Mouse (Mus musculus) skeletal muscle tissue, adult 2 months (tissue): ENCODE results near the gene Ly6g5c.
A peak's percentile ranks its signal among the peaks of the same experiment; 100 is the strongest.

Source experiments
- DNase-seq: peaks from one replicate; pipeline ENCODE4 v3.0.0-alpha.2; 2012; ENCODE audit warnings: low read depth, low spot score

Gene Ly6g5c

DNA sequence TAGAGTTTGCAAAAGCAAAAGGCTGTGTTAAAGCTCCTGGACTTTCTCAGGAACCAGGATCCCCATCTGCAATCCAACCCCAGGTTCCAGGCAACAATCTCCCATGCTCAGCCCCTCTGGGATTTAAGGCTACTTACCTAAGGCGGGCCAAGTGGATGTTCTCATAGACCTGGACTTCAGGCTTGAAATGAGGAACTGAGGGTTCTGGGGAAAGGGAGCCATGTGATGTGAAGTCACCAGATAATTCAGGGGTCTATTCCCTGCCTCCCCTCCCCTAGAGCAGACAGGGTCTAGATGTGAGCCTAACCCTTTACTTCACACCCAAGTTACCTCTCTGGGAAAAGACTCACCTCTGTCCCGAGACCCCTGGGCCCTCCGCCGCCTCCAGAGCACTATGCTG is 27.4 kb upstream of the Ly6g5c start:
- no peak for DNase-seq

DNA sequence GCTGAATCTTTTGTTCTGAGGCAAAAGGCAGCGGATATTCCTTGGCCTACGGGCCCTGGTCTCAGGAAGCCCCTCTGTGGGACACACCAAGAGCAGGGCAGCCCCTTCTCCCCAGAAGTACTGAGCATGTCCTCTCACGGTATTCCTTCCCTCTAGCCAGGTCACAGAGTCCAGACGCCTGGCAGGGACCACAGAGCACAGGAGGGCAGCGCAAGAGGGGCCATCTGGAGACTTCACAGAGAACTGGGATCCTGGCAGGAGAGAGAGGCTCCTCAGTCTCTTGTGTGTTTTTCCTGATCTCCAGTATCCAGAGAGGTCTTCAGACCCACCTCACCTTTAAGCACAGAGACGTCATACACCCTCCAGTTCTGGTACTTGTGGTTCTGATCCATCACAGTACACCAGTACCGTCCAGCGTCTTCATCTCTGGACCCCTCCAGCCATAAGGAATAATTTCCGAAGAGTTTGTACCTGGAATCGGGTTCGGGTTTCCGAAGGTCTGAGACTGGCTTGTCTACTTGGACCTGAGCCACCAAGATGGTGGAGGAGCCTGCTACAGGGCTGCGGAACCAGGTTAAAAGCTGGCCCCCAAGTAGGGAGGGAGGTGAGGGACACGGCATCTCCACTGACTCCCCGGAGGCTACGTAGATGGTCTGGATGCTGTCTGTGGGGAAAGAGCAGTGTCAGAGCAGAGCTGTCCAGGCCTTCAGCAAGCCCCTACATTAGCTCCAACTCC is 25.1 kb upstream of the Ly6g5c start:
- no peak for DNase-seq

DNA sequence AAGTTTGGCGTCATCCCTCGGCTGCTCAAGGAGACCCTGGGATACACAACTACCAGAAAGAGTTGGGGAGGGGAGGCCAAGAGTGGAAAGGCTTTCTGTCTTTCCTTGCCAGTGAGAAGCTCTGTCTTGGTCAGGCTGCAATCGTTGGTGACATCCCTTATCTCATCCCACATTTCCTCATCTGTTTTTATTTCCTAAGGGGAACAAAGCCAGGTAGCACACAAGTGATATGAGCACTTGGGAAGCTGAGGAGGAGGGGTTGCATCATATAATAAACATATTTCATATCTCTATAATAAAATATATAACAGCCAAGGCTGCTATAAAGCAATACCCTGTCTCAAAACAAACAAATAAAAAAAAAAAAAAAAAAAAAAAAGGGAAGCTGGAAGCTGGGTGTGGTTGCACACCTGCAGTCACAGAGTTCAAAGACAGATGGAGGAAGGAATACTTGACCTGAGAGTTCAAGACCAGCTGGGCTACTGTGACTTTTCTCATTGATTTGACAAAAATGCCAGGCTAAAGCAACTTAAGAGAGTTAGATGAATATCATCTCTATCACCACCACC is 24.1 kb upstream of the Ly6g5c start:
- DNase-seq = no peak

DNA sequence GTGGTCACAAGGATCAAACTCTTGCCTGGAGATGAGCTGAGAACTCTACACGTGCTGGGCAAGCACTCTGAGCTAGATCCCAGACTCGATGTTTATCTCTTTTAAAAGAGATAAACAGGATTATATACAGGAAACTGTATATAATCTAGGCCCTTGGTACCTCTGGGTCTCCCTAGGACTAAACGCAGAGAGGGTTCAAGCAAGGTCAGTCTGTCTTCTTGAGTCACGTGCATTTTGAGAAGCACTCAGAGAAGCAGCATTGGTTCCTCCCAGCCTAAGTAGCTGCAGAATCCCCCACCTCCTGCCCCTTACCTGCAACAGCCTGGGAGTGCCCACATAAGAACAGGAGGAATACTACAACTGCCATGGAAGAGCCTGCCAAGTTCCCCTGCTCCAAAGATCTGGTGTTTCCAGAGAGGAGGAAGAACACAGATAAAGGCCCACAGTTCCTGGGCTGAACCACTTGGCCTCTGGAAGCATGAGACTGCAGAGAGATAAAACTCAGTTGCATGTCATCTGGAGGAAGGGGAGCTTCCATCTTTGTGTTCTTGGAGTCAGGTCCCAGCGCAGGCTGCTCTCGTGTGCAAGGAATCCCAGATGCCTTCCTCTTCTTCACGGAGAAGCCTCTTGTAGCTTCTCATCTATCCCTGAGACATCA is 22.7 kb upstream of the Ly6g5c start, which contains the start of gene Ly6g6f:
Gene Ly6g6f (minus strand): TSS at position 403 of the 658 bp plus-strand sequence.
- DNase-seq = no peak

DNA sequence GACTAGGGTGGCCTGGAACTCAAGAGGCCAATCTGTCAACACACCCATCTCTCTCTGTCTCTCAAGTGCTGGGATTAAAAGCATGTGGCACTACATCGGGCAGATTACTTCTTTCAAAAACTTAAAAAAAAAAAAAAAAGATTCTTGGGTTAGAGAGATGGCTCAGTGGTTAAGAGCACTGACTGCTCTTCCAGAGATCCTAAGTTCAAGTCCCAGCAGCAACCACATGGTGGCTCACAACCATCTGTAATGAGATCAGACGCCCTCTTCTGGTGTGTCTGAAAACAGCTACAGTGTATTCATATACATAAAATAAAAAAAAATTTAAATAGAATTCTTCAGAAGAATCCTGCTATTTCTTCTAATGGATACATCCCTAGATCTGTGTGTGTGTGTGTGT is 19.9 kb upstream of the Ly6g5c start:
- no peak for DNase-seq

DNA sequence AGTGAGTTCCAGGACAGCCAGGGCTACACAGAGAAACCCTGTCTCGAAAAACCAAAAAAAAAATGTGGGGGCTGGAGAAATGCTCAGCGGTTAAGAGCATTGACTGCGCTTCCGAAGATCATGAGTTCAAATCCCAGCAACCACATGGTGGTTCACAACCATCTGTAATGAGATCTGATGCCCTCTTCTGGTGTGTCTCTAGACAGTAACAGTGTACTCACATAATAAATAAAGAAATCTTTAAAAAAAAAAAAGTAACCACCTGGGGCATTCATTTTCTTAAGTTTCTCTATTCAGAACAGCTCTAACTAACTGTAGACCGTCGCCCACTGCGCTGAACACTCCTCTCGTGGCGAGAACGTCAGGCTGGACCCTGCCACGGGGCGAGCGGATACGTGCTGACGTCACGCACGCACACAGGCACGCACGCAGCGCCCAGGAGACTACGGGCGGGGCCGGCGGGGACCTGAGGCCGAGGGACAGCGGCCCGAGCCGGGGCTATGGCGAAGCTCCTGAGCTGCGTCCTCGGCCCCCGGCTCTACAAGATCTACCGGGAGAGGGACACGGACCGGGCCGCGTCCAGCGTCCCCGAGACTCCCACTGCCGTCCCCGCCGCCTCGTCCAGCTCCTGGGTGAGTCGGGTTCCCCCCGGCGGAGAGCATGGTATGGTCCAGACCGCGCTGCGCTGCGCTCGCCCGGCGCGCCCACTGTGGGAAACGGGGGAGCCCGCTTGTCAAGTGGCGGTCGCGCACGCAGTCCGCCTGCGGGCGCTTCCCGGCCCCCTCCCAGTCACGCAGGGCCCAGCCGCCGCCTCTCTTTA is 19.0 kb upstream of the Ly6g5c start, which contains the start of gene Abhd16a:
Gene Abhd16a (plus strand): TSS at position 439 of the 820 bp plus-strand sequence.
- DNase-seq = peak; percentile 89

DNA sequence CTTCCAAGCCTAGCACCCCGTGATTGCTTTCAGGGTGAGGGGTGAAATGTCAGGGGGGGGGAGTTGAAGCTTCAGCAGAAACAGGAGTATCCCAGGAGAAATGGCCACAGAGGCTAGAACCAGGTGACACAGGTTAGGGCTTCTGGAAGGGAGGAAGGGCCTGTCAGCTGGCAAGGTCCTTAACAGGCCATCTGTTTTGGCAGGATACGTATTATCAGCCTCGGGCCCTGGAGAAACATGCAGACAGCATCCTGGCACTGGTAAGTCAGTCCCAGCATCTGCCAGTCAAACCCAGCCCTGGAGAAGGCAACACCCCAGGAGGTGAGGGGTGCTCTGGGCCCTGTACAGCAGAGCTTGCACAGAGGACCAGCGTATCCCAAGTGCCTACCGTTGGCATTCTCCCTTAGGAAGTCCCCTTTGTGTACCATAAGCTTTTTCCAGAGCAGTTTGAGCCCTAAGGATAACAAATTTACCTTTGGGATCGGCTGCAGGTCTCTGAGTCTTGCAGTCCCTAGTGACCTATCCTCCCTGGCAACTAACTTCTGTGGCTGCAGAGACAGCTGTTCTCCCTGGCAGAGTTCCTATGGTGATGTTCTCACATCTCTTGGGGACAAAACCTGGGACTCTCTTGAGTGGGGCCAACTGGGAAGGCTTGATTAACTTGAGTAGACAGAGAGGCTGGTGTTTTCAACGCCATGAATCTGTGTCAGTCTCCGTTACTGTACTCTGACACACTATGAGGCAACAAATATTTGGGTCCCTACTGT is 17.7 kb upstream of the Ly6g5c start:
- DNase-seq = peak; percentile 65

DNA sequence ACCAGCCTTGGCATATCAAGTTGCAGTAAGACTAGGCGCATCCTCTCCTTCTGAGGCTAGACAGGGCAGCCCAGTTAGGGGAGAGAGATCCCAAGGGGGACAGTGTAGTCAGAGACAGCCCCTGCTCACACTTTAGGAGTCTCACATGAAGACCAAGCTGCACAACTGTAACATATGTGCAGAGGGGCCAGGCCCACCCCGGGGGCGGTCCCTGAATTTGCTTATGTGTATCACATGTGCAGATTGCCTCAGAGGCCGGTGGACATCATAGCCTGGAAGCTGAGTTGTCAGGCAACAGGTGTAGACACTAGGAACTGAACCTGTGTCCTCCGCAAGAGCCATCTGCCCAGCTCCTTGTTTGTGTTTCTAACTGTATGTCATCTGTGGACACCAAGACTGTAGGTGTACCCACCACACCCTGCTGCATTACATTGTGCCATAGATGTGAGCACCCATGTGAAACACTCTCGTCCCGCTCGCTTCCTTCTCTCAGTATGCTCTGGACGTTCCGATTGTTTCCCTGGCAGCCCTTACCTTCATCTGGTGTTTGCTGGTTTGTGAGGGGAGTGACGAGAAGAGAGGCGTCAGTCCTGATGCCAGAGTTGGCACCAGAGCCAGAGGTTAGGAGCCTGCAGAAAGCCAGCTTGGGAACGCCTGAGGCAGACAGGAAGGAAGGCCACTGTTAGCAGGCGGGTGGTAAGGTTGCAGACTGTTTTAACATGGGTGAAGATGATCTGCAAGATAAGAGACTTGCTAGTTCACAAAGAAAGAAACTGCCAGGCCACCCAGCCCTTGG is 15.5 kb upstream of the Ly6g5c start:
- DNase-seq = no peak

DNA sequence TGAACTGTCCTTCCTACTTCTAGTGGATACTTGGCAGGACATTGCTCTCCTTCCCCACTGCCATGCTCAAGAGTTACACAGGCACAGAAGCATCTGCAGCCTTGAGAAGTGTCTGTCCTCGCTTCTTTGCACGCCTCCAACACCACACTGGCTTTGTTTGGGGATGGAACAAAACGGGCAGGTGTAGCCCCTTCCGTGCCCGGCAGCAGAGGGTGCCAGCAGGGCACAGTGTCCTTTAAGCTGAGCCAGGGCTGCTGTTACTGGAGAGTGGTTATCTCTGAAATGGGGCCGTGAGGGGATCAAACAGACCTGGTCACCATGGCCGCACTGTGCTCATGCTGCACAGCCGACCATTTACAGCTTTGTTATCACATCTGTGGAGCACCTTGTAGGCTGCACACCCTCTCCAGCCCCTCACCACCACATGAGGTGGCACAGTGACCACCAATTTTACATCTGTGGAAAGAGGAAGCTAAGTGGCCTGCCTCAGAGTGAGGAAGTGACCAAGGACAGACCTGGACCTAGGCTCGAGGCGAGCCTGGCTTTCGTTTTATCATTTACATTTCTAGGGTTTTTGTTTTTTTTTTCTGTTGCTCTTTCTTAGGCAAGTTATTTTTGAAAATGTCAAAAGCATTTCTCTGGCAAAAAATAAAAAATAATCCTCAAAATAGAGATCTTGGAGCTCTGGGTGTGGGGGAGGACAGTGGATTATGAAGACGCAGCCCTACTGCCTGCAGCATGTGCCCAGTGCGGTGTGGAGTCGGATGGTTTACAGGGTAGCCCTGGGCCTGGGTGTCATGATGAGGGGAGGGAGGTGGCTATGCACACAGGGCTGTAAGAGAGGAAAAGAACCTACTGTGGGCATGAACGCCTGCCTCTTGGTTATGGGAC is 13.4 kb upstream of the Ly6g5c start:
- DNase-seq = no peak

DNA sequence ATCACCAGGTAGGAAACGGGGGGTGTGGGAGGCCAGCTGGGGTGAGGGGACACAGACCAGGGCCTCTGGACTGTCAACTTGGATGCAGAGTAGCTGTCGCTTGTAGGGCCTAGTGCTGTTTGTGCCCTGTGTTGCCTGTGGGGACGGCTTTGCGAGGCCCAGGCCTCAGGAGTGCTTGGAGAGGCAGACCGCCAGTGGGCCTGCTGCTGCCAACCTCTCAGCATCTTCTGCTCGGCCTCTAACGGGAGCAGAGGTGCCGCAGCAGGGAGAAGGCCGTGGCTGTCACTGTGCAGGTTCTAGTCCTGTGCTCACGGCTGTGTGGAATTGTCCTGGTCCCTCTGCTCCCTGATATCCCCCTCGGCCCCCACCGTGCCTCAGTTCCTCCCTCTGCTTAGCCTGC is 11.5 kb upstream of the Ly6g5c start:
- no peak for DNase-seq

DNA sequence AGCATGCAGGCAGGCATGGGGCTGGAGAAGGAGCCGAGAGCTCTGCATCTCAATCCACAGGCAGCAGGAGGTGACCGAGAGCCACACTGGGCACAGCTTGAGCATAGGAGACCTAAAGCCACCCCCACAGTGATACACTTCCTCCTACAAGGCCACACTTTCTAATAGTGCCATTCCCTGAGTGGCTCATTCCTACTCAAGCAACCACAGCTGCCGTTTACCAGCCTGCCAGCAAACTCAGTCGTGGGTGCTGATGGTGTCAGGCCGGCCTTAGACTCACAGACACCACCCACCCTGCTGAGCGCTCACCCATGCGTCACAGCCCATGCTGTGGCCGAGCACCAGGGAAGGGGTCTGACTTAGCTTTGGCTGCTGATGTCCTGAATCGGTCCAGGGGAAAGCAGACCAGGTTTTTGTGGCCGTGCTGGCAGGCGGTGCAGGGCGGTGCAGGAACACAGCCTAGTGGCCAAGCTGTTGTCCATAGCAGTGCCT is 10.9 kb upstream of the Ly6g5c start:
- DNase-seq = no peak

DNA sequence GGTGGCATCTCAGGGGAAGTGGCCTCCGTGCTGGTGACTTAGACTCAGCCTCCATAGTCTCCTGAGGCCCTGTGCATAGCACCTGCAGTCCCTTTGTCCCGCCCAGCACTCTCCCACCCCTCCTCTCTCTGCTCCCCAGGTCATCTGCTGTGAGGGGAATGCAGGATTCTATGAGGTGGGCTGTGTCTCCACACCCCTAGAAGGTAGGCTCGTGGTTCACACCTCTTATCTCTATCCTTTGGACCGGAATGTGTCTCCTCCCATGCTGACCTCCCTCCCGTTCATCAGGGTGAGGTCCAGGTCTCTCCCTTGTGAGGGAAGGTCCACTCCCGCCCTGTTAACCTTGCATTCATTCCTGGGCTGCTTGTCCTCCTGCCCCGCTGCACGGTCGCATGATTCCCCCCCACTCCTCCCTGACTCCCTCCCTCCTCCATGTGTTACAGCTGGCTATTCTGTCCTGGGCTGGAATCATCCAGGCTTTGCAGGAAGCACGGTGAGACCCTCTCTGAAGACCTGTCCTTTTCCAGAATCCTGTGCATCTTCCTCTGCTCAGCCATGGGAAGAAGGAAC is 7.8 kb upstream of the Ly6g5c start:
- DNase-seq = no peak

DNA sequence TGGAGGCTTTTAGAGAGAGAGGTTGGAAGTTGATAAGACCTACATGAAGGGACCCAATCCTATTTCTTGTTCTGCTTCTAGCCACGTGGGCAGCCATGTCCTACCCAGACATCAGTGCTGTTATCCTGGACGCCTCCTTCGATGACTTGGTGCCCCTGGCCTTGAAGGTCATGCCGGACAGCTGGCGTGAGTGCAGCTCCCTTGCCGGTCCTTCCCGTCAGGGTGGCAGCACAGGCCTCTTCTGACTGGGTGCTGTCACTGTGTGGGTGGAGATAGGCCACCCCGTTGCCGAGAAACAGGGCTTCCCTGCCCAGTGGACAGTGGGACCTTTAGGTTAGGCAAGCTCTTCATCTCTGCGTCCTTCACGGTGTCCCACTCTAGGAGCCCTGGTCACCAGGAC is 6.9 kb upstream of the Ly6g5c start:
- DNase-seq = no peak

DNA sequence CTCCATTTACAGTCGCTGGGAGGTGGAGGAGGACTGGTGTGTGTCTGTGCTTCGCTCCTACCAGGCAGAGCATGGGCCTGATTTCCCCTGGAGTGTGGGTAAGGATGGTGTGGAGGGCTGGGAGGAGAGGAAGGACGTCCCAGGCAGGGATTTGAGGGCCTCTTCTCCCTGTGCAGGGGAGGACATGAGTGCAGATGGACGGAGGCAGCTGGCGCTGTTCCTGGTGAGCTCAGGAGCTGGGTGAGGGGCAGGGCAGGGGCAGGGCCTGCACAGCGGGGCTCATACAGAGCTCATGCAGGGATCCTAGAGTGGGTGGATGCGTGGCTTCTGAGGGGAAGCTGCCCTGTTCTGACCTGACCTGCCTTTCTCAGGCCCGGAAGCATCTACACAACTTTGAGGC is 5.8 kb upstream of the Ly6g5c start:
- no peak for DNase-seq

DNA sequence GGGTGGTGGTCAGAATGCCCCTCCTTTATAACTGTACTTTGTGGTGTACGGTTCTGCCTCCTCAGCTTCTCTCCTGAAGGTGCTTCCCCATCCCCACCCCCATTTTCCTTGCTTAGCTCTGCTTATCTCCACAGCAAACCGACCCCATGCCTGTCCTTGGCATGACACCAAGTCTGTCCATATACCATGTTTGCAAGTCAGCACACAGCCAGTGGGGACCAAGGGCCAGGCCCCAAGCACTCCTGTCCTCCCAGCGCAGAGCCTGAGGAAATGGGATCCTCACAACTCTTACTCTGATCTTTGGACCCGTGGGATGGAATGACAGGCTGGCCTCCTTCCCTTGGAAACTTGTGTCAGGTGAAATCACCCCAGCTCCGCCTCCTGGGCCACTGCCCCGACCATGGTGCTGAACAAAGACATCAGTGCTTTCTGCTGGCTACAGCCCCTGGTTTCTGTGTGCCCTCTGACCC is 4.8 kb upstream of the Ly6g5c start:
- DNase-seq = peak; percentile 23

DNA sequence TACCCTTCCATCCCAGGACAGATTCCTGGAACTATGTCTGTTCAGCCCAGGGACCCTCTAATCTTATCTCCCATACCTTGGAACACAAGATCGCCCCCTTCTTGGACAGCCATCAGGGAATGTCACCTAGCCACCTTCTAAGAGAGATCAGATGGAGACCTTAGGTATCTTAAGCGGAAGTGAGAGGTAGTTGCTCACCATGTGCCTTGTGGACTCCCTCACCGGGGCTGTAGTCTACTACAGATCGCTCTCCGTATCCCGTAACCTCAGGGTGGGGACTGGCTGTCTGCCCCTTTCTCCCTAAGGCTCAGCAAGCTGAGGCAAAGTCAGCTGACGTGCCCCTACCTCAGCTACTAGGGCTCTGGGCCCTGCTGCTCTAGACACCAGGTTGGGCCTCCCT is 4.0 kb upstream of the Ly6g5c start:
- DNase-seq = no peak

DNA sequence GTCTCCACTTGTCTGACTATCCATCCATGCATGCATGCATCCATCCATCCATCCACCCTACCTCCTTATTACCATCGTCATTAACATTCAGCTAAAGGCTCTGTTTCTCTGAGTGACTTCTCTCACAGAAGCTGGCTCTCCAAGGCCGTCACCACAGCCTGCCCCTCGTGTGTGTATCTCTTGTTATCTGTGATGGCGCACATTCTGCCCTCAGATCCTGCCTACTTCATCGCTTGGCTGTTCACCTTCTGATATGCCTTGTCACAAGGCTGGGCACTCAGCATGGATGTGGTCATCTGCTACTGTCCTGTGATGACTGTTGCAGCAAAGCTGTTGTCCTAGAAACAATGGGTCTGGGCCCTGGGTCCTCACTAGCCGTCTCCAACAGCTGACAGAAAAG is 3.3 kb upstream of the Ly6g5c start:
- no peak for DNase-seq

DNA sequence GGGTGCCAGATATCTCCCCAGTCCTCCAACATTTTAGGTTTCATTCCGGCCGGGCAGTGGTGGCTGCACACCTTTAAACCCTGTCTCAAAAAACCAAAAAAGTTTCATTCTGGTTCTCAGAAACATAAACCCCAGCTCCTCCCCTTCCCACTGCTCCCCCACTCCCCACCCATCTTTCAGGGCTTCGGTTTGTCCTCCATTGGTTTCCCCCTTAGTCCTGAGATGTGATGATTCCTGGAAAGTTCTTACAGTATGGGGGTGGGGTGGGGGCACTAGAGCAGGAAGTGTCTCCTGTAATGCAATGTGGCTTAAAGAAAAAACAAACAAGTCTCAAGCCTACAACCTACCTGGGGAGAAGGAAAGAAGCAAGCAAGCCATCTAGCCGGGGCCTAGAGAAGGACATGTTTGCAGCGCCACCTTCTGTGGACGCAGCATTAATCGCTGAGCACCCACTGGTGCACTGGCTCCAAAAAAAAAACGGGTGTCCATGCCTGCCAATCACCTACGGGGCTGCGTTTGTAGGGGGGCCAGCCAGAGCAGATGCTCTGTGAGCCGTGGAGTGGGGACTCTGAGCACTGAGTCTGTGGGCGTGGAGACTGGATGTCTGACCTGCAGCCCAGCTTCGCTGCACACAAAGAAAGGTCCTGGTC is 2.2 kb upstream of the Ly6g5c start:
- no peak for DNase-seq
